Comparison of ENCODE assay signal across 27 mouse cellular contexts in the genomic region with DNA sequence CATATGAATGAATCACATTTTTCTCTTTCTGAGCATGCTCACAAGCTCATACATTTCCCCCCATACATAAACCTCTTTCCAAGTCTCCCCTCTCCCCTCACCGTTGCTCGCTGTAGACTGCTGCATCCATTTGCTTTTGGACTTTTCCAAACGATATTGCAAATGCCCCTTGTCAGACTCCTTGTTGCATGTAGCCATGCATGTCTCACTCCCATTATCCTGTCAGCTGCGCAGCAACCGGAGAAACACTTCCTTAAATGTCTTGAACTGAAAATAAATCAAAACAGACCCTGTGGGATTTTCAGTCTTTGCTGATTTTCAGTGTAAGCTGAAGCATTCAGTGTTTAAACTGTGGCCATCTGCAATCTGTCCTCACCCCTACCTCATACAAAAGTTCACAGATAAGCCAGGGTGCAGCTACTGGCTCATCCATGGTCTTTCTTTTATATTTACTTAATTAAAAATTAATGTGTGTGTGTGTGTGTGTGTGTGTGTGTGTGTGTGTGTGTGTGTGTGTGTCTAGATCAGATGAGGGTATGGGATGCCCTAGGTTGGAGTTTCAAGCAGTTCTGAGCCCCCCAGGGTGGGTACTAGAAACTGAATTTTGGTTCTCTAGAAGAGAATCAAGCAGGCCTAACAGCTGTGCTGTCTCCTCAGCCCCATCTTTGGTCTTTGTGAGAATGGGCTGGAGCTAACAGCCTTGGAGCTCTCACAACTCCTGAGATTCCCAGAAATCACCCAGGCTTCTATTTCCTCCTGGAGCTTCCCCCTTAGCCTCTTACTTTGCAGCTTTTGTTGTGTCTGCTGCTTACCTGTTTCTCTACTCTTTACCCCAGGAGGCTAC. TPM values are rescaled to one million over a fixed set of nuclear protein-coding genes. Genes with fewer than 3 reads are reported as not detected.
A peak's percentile ranks its signal among the peaks of the same experiment; 100 is the strongest.
DNase-seq lines count a peak whose midpoint lies in the region; ATAC-seq and TF ChIP-seq lines count a peak whose summit lies in the region.
"Had no signal": no experiment of that assay in that cellular context is flagged by ENCODE, and none has a peak within 500 bp of the region (broad histone marks: within the 10 kb centered on the region; RNA-seq: fewer than 3 reads in every experiment).

No protein-coding gene starts in this region.

- H3K9me3 ChIP-seq in intestine, embryonic 15.5 days: no peaks in the 10 kb centered on the region
- no peaks in the 10 kb centered on the region for H3K9me3 ChIP-seq in intestine, postnatal 0 days (ENCODE audit: control insufficient read depth)
- no peaks in the 10 kb centered on the region for H3K9me3 ChIP-seq in lung, embryonic 16.5 days (ENCODE audit: control insufficient read depth, low read length)
- no peaks in the 10 kb centered on the region for H3K9me3 ChIP-seq in lung, postnatal 0 days (ENCODE audit: low read length)
- H3K9me3 ChIP-seq in hindbrain, embryonic 16.5 days (ENCODE audit: control insufficient read depth, low read length): no peaks in the 10 kb centered on the region
- H3K9me3 ChIP-seq: limb, embryonic 12.5 days had no signal

- DNase-seq in heart, adult 11 months: peak; percentile 54
- no peak for DNase-seq in heart, postnatal 10 days
- no peak for DNase-seq in lung, postnatal 0 days (ENCODE audit: low spot score)
- DNase-seq: adrenal gland, postnatal 14 days; cerebellum, adult 2 months; cerebellum, postnatal 25 days; kidney, postnatal 14 days; layer of hippocampus, postnatal 36 days; liver, postnatal 0 days; lung, postnatal 36 days; thymus, postnatal 14 days had no signal

- H3K36me3 ChIP-seq in intestine, embryonic 15.5 days: no peaks in the 10 kb centered on the region
- no peaks in the 10 kb centered on the region for H3K36me3 ChIP-seq in intestine, postnatal 0 days (ENCODE audit: control insufficient read depth, insufficient read depth)
- H3K36me3 ChIP-seq in lung, embryonic 16.5 days (ENCODE audit: control insufficient read depth, insufficient read depth, low read length): no peaks in the 10 kb centered on the region
- H3K36me3 ChIP-seq in lung, postnatal 0 days (ENCODE audit: insufficient read depth, low read length): no peaks in the 10 kb centered on the region
- H3K36me3 ChIP-seq in hindbrain, embryonic 16.5 days (ENCODE audit: control insufficient read depth, insufficient read depth, low read length): no peaks in the 10 kb centered on the region
- H3K36me3 ChIP-seq: limb, embryonic 12.5 days had no signal

- intact Hi-C loops in heart, postnatal 10 days (cut with DNase I): no loop called here

- 0 out of 2 replicates have a peak, but pooled peaks have one; percentile 20 for ATAC-seq in intestine, embryonic 15.5 days
- no peak for ATAC-seq in intestine, postnatal 0 days
- ATAC-seq in lung, embryonic 16.5 days (ENCODE audit: low read depth): peak; percentile 41; the same call in 1 of the 2 replicates
- no peak for ATAC-seq in lung, postnatal 0 days
- ATAC-seq in hindbrain, embryonic 16.5 days: peak; percentile 56; the same call in 1 of the 2 replicates
- ATAC-seq: CD4-positive, CD25-positive, alpha-beta regulatory T cell, adult 4 months; forebrain, embryonic 14.5 days; liver, postnatal 0 days had no signal

- no peak overlapping the region for H3K9ac ChIP-seq in intestine, embryonic 15.5 days
- H3K9ac ChIP-seq in intestine, postnatal 0 days (ENCODE audit: low read depth, low read length): no peak overlapping the region
- no peak overlapping the region for H3K9ac ChIP-seq in lung, embryonic 16.5 days (ENCODE audit: low read length)
- no peak overlapping the region for H3K9ac ChIP-seq in lung, postnatal 0 days (replicated peaks; ENCODE audit: low read depth)
- H3K9ac ChIP-seq in hindbrain, embryonic 16.5 days (ENCODE audit: low read depth, low read length): no peak overlapping the region
- H3K9ac ChIP-seq: limb, embryonic 12.5 days; liver, postnatal 0 days had no signal

- H3K27me3 ChIP-seq in intestine, embryonic 15.5 days (replicated peaks): no peaks in the 10 kb centered on the region
- H3K27me3 ChIP-seq in intestine, postnatal 0 days (replicated peaks; ENCODE audit: control insufficient read depth, insufficient read depth, low read length): no peaks in the 10 kb centered on the region
- no peaks in the 10 kb centered on the region for H3K27me3 ChIP-seq in lung, embryonic 16.5 days (ENCODE audit: control insufficient read depth, insufficient read depth, low read depth, low read length)
- H3K27me3 ChIP-seq in lung, postnatal 0 days (replicated peaks; ENCODE audit: insufficient read depth, low read length): no peaks in the 10 kb centered on the region
- H3K27me3 ChIP-seq in hindbrain, embryonic 16.5 days (replicated peaks; ENCODE audit: control insufficient read depth, insufficient read depth, low read length): no peaks in the 10 kb centered on the region
- H3K27me3 ChIP-seq: limb, embryonic 12.5 days had no signal

- no peak overlapping the region; the same call in none of the 2 replicates for H3K27ac ChIP-seq in intestine, embryonic 15.5 days
- H3K27ac ChIP-seq in intestine, postnatal 0 days (ENCODE audit: low read depth, low read length): no peak overlapping the region
- no peak overlapping the region for H3K27ac ChIP-seq in lung, embryonic 16.5 days (ENCODE audit: low read length)
- no peak overlapping the region for H3K27ac ChIP-seq in lung, postnatal 0 days (ENCODE audit: low read length)
- H3K27ac ChIP-seq in hindbrain, embryonic 16.5 days (ENCODE audit: low read depth, low read length): no peak overlapping the region
- H3K27ac ChIP-seq: limb, embryonic 12.5 days had no signal

- peaks cover 8% of the 10 kb centered on the region; the same call in 1 of the 2 replicates for H3K4me1 ChIP-seq in intestine, embryonic 15.5 days (replicated peaks)
- no peaks in the 10 kb centered on the region for H3K4me1 ChIP-seq in intestine, postnatal 0 days (replicated peaks; ENCODE audit: control insufficient read depth, insufficient read depth, low read length)
- H3K4me1 ChIP-seq in lung, embryonic 16.5 days (replicated peaks; ENCODE audit: control insufficient read depth, insufficient read depth, low read length): peaks cover 3% of the 10 kb centered on the region
- no peaks in the 10 kb centered on the region for H3K4me1 ChIP-seq in lung, postnatal 0 days (ENCODE audit: insufficient read depth, low read depth, low read length)
- no peaks in the 10 kb centered on the region for H3K4me1 ChIP-seq in hindbrain, embryonic 16.5 days (ENCODE audit: control insufficient read depth, insufficient read depth, low read depth, low read length)
- H3K4me1 ChIP-seq: limb, embryonic 12.5 days had no signal

- no peak overlapping the region for H3K4me2 ChIP-seq in intestine, embryonic 15.5 days (replicated peaks)
- no peak overlapping the region for H3K4me2 ChIP-seq in intestine, postnatal 0 days (replicated peaks; ENCODE audit: low read depth)
- no peak overlapping the region for H3K4me2 ChIP-seq in lung, embryonic 16.5 days (ENCODE audit: low read depth, low read length)
- H3K4me2 ChIP-seq in lung, postnatal 0 days (replicated peaks; ENCODE audit: low read depth, low read length): no peak overlapping the region
- no peak overlapping the region for H3K4me2 ChIP-seq in hindbrain, embryonic 16.5 days (ENCODE audit: low read length)
- H3K4me2 ChIP-seq: heart, embryonic 11.5 days; limb, embryonic 12.5 days; liver, embryonic 11.5 days had no signal

- WGBS in intestine, embryonic 15.5 days: 35% methylated on average over 5 of the region's 5 CpGs
- 63% methylated on average over 5 of the region's 5 CpGs for WGBS in intestine, postnatal 0 days
- WGBS in lung, embryonic 16.5 days: 36% methylated on average over 5 of the region's 5 CpGs
- 50% methylated on average over 5 of the region's 5 CpGs for WGBS in lung, postnatal 0 days
- 52% methylated on average over 5 of the region's 5 CpGs for WGBS in hindbrain, embryonic 16.5 days

- no peak overlapping the region for H3K4me3 ChIP-seq in intestine, embryonic 15.5 days (replicated peaks)
- H3K4me3 ChIP-seq in intestine, postnatal 0 days (ENCODE audit: low read depth, low read length): no peak overlapping the region
- no peak overlapping the region for H3K4me3 ChIP-seq in lung, embryonic 16.5 days (ENCODE audit: low read length)
- no peak overlapping the region for H3K4me3 ChIP-seq in lung, postnatal 0 days (ENCODE audit: low read depth, low read length)
- H3K4me3 ChIP-seq in hindbrain, embryonic 16.5 days (ENCODE audit: low read length): no peak overlapping the region
- H3K4me3 ChIP-seq: limb, embryonic 12.5 days; megakaryocyte, embryonic 14.5 days had no signal

- TF ChIP-seq CTCF in intestine, postnatal 0 days (IDR thresholded peaks at IDR 0.05; ENCODE audit: low read depth): no peak
- TF ChIP-seq CTCF in lung, postnatal 0 days (IDR thresholded peaks at IDR 0.05): no peak

- no peak for TF ChIP-seq EP300 in lung, postnatal 0 days (IDR thresholded peaks at IDR 0.05)

RNA-seq across cellular contexts. Expression of a gene that starts 15.3 kb away (rescaled TPM):
- not detected for total RNA-seq in heart, postnatal 10 days (2021)
- not detected in 2 replicates for polyA plus RNA-seq in intestine, embryonic 15.5 days (2015; fragmentation: Nextera tagmentation; extraction: Ambion mirVana)
- polyA plus RNA-seq in intestine, postnatal 0 days (2015; fragmentation: Nextera tagmentation; extraction: Ambion mirVana): not detected in 2 replicates
- 0.54 and 1.2 TPM in 2 replicates for polyA plus RNA-seq in lung, embryonic 16.5 days (2015; fragmentation: Nextera tagmentation; extraction: Ambion mirVana)
- polyA plus RNA-seq in lung, postnatal 0 days (2015; fragmentation: Nextera tagmentation; extraction: Ambion mirVana): 0.23 TPM in 1 of 2 replicates, not detected in the other
- not detected in 2 replicates for polyA plus RNA-seq in hindbrain, embryonic 16.5 days (2015; fragmentation: Nextera tagmentation; extraction: Ambion mirVana)
- total RNA-seq: adrenal gland, postnatal 14 days; gastrocnemius, adult 8-10 months; layer of hippocampus, adult 8-10 months; layer of hippocampus, postnatal 36 days; left cerebral cortex, postnatal 10 days had no signal
- polyA plus RNA-seq: cerebellum, adult 2 months; forebrain, embryonic 14.5 days; heart, embryonic 11.5 days; heart, postnatal 0 days; limb, embryonic 12.5 days; liver, embryonic 11.5 days; liver, postnatal 0 days; midbrain, embryonic 14.5 days had no signal

RNA-seq across cellular contexts. Expression of a gene that starts 59.0 kb away (rescaled TPM):
- total RNA-seq in heart, postnatal 10 days (2021): under 1 TPM in 1 of 2 experiments, not detected in 1; 0.07 TPM
- polyA plus RNA-seq in intestine, embryonic 15.5 days (2015; fragmentation: Nextera tagmentation; extraction: Ambion mirVana): 0.25 and 0.40 TPM in 2 replicates
- 0.22 and 0.35 TPM in 2 replicates for polyA plus RNA-seq in intestine, postnatal 0 days (2015; fragmentation: Nextera tagmentation; extraction: Ambion mirVana)
- 0.24 and 0.54 TPM in 2 replicates for polyA plus RNA-seq in lung, embryonic 16.5 days (2015; fragmentation: Nextera tagmentation; extraction: Ambion mirVana)
- polyA plus RNA-seq in lung, postnatal 0 days (2015; fragmentation: Nextera tagmentation; extraction: Ambion mirVana): 0.05 TPM in 1 of 2 replicates, not detected in the other
- 1.3 and 1.7 TPM in 2 replicates for polyA plus RNA-seq in hindbrain, embryonic 16.5 days (2015; fragmentation: Nextera tagmentation; extraction: Ambion mirVana)
- total RNA-seq: adrenal gland, postnatal 14 days; gastrocnemius, adult 8-10 months had no signal
- polyA plus RNA-seq: gonadal fat pad, adult 2 months; heart, embryonic 11.5 days; heart, postnatal 0 days; liver, embryonic 11.5 days; liver, postnatal 0 days had no signal

Comparison
In these comparisons a context has a peak if more than half of its experiments do, and no peak if none do; other contexts are left out.
1. ATAC-seq: peak in intestine, embryonic 15.5 days (single experiment), lung, embryonic 16.5 days (single experiment) and hindbrain, embryonic 16.5 days (single experiment); none in intestine, postnatal 0 days (single experiment) and lung, postnatal 0 days (single experiment).